15 mouse cellular contexts compared by ENCODE assay signal in genomic region chr4:54611990-54612980, GRCm38 (mm10).
A peak's percentile ranks its signal among the peaks of the same experiment; 100 is the strongest.
DNase-seq lines count a peak whose midpoint lies in the region; ATAC-seq and TF ChIP-seq lines count a peak whose summit lies in the region.
"Had no signal": no experiment of that assay in that cellular context is flagged by ENCODE, and none has a peak within 500 bp of the region (broad histone marks: within the 10 kb centered on the region; RNA-seq: fewer than 3 reads in every experiment).

No protein-coding gene starts in this region.

- ATAC-seq in forebrain, embryonic 15.5 days (replicated peaks), result 0 out of 2 replicates have a peak, but pooled peaks have one; percentile 29
- ATAC-seq in midbrain, embryonic 11.5 days (ENCODE audit: low FRiP score), result peak; percentile 85
- peak; percentile 50; the same call in 1 of the 2 replicates for ATAC-seq in neural tube, embryonic 13.5 days (ENCODE audit: low read depth)
- no peak for ATAC-seq in monocyte, adult 5-6 weeks (replicated peaks; ENCODE audit: insufficient number of reproducible peaks, low FRiP score, low TSS enrichment, poor library complexity, severe bottlenecking)
- ATAC-seq: inflammation-experienced regulatory T-cells, adult 6 months; Patski had no signal

- H3K27me3 ChIP-seq in forebrain, embryonic 15.5 days, result no peaks in the 10 kb centered on the region
- 0 out of 2 replicates have a peak, but pooled peaks cover 3% of the 10 kb centered on the region for H3K27me3 ChIP-seq in midbrain, embryonic 11.5 days (ENCODE audit: control insufficient read depth, insufficient read depth, low read length)
- no peaks in the 10 kb centered on the region for H3K27me3 ChIP-seq in neural tube, embryonic 13.5 days
- H3K27me3 ChIP-seq: CH12.LX, Patski had no signal

- no peaks in the 10 kb centered on the region for H3K9me3 ChIP-seq in forebrain, embryonic 15.5 days
- H3K9me3 ChIP-seq in midbrain, embryonic 11.5 days (ENCODE audit: control insufficient read depth, low read length), result no peaks in the 10 kb centered on the region
- no peaks in the 10 kb centered on the region for H3K9me3 ChIP-seq in neural tube, embryonic 13.5 days

- no peak overlapping the region for H3K4me2 ChIP-seq in forebrain, embryonic 15.5 days (replicated peaks)
- no peak overlapping the region; the same call in 1 of the 2 replicates for H3K4me2 ChIP-seq in midbrain, embryonic 11.5 days
- H3K4me2 ChIP-seq in neural tube, embryonic 13.5 days, result no peak overlapping the region

- H3K9ac ChIP-seq in forebrain, embryonic 15.5 days (replicated peaks), result no peak overlapping the region
- H3K9ac ChIP-seq in midbrain, embryonic 11.5 days (ENCODE audit: low read length), result peak overlapping the region; percentile 6; the same call in 1 of the 2 replicates
- 0 out of 2 replicates have a peak overlapping the region, but pooled peaks have one; percentile 31 for H3K9ac ChIP-seq in neural tube, embryonic 13.5 days
- H3K9ac ChIP-seq: liver, embryonic 14.5 days had no signal

- H3K4me3 ChIP-seq in gastrocnemius, adult 2 months, result no peak overlapping the region
- no peak overlapping the region for H3K4me3 ChIP-seq in forebrain, embryonic 15.5 days
- H3K4me3 ChIP-seq in midbrain, embryonic 11.5 days (ENCODE audit: low read depth, low read length), result no peak overlapping the region
- H3K4me3 ChIP-seq in neural tube, embryonic 13.5 days, result no peak overlapping the region

- no peak for DNase-seq in gastrocnemius, adult 2 months
- no peak for DNase-seq in gastrocnemius, postnatal 4 days (ENCODE audit: low spot score in 2 of 2)
- peak; percentile 96 for DNase-seq in midbrain, embryonic 11.5 days (ENCODE audit: low spot score, missing footprints)
- no peak for DNase-seq in gastrocnemius, postnatal 36 days
- DNase-seq in left cerebral cortex, adult 11 months (ENCODE audit: low spot score), result no peak
- DNase-seq: cerebellum, adult 9-11 months; left cerebral cortex, postnatal 4 days; lung, postnatal 14 days had no signal

- H3K27ac ChIP-seq in gastrocnemius, adult 2 months, result peak overlapping the region; percentile 80
- peak overlapping the region; percentile 53 for H3K27ac ChIP-seq in forebrain, embryonic 15.5 days (replicated peaks)
- peak overlapping the region; percentile 87 for H3K27ac ChIP-seq in midbrain, embryonic 11.5 days (ENCODE audit: low read depth, low read length)
- H3K27ac ChIP-seq in neural tube, embryonic 13.5 days (replicated peaks), result peak overlapping the region; percentile 68
- H3K27ac ChIP-seq: liver, embryonic 14.5 days had no signal

- intact Hi-C loops in gastrocnemius, adult 2 months (cut with DNase I), result loop anchor here (5.0 kb wide), 1 partner anchor 100 kb away; no protein-coding TSS in a partner anchor
- intact Hi-C loops in gastrocnemius, postnatal 36 days (cut with DNase I), result no loop called here

- 7% methylated on average over 7 of the region's 7 CpGs for WGBS in forebrain, embryonic 15.5 days
- 12% methylated on average over 7 of the region's 7 CpGs for WGBS in midbrain, embryonic 11.5 days
- 16% methylated on average over 7 of the region's 7 CpGs for WGBS in neural tube, embryonic 13.5 days

- peaks cover 13% of the 10 kb centered on the region for H3K4me1 ChIP-seq in forebrain, embryonic 15.5 days
- peaks cover 17% of the 10 kb centered on the region for H3K4me1 ChIP-seq in midbrain, embryonic 11.5 days (ENCODE audit: control insufficient read depth, insufficient read depth, low read length)
- peaks cover 24% of the 10 kb centered on the region for H3K4me1 ChIP-seq in neural tube, embryonic 13.5 days (replicated peaks)

- no peak for TF ChIP-seq CTCF in gastrocnemius, adult 2 months (IDR thresholded peaks at IDR 0.05)

- no peaks in the 10 kb centered on the region for H3K36me3 ChIP-seq in forebrain, embryonic 15.5 days
- H3K36me3 ChIP-seq in midbrain, embryonic 11.5 days (ENCODE audit: control insufficient read depth, insufficient read depth, low read length), result no peaks in the 10 kb centered on the region
- no peaks in the 10 kb centered on the region for H3K36me3 ChIP-seq in neural tube, embryonic 13.5 days
